Mouse (Mus musculus): ENCODE measurements around the gene Vps33b. TPM values are rescaled to one million over a fixed set of nuclear protein-coding genes. Genes with fewer than 3 reads are reported as not detected.

Gene Vps33b
- polyA plus RNA-seq, 1 experiment from 2014 or later: 27.3 TPM

DNA sequence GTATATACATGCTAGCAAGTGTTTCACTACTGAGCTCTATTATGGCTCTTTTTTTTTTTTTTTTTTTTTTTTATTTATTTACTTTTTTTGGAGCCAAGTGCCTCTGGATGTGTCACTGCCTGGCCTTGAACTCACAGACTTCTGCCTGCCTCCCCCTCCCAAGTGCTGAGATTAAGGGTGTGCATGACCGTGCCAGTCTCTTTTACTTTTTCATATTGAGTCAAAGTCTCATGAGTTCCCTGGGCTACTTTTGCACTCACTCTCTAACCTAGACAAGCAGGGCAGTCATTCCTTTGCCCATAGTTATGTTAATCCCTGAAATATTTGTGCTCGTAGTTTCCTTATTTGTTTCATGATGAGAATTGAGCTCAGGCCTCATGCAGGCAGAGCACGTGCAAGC lies 12.2 kb downstream of the Vps33b start:
- no peaks in the 10 kb centered on the region for H3K9me3 ChIP-seq (replicated peaks; ENCODE audit: control insufficient read depth, low read length, poor library complexity, severe bottlenecking)
- no peaks in the 10 kb centered on the region for H3K27me3 ChIP-seq (ENCODE audit: control insufficient read depth, insufficient read depth, low read depth, low read length)
- H3K4me1 ChIP-seq (ENCODE audit: control insufficient read depth, insufficient read depth, low read length): no peaks in the 10 kb centered on the region
- WGBS: 79% methylated on average over 3 of the region's 3 CpGs
- ATAC-seq: no peak
- H3K36me3 ChIP-seq (ENCODE audit: control insufficient read depth, insufficient read depth, low read length): peaks cover 51% of the 10 kb centered on the region
- H3K4me2 ChIP-seq (ENCODE audit: low read length): no peak overlapping the region
- H3K9ac ChIP-seq (ENCODE audit: low read depth, low read length): no peak overlapping the region
- H3K4me3 ChIP-seq (ENCODE audit: low read depth, low read length): no peak overlapping the region
- no peak overlapping the region for H3K27ac ChIP-seq (ENCODE audit: low read length)

DNA sequence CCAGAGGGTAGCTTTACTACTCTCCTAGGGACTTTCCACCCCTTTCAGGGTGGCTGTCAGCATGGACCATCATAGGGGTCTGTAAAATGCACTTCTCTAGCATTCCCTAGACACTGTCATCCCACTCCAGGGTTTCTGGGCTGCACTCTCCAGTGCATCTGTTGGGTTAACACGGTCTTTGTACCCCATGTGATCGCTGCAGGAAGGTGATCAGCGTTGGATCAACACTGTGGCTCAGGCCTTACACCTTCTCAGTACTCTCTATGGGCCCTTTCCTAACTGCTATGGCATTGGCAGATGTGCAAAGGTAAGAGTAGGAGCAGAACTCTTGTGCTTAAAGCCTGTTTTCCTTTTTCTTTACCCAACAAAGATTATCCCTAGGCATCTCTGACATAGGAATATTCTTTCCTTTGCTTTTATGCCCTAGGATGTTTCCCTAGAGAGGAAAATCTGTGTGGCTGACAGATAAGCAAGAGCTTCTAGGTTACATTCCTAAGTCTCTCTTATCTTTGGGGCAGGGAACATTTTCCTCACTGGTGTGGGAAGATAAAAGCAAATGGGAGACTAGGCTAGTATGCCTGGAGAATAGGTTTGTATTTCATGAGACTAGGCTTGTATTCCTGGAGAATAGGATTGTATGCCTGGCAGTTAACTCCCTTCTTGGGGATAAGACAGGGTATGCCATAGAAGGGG lies 13.9 kb downstream of the Vps33b start:
- no peak overlapping the region for H3K4me2 ChIP-seq (ENCODE audit: low read length)
- H3K9ac ChIP-seq (ENCODE audit: low read depth, low read length): no peak overlapping the region
- no peaks in the 10 kb centered on the region for H3K27me3 ChIP-seq (ENCODE audit: control insufficient read depth, insufficient read depth, low read depth, low read length)
- H3K4me1 ChIP-seq (ENCODE audit: control insufficient read depth, insufficient read depth, low read length): no peaks in the 10 kb centered on the region
- H3K4me3 ChIP-seq (ENCODE audit: low read depth, low read length): no peak overlapping the region
- no peak overlapping the region for H3K27ac ChIP-seq (ENCODE audit: low read length)
- WGBS: 94% methylated on average over 3 of the region's 3 CpGs
- peaks cover 57% of the 10 kb centered on the region for H3K36me3 ChIP-seq (ENCODE audit: control insufficient read depth, insufficient read depth, low read length)
- H3K9me3 ChIP-seq (replicated peaks; ENCODE audit: control insufficient read depth, low read length, poor library complexity, severe bottlenecking): no peaks in the 10 kb centered on the region
- no peak for ATAC-seq

DNA sequence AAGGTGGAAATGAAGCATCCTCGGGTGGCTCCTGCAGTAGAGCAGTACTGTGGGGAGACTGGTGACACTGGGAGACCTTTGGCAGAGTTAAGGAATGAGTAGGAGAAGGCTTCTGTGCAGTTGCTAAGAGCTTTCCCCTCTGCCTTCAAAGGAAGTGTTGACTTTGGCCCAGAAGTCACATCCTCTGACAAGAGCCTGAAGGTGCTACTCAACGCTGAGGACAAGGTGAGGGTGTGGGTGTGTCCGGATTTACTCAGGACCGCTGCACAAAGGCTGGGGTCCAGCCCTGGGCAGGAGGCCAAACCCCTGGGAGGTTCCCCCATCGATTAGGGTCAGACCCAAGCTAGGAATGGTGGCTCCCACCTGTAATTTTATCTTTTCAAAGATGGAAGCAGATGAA lies 14.9 kb downstream of the Vps33b start:
- H3K9ac ChIP-seq (ENCODE audit: low read depth, low read length): no peak overlapping the region
- 91% methylated on average over 5 of the region's 5 CpGs for WGBS
- H3K36me3 ChIP-seq (ENCODE audit: control insufficient read depth, insufficient read depth, low read length): peaks cover 52% of the 10 kb centered on the region
- ATAC-seq: no peak
- H3K9me3 ChIP-seq (replicated peaks; ENCODE audit: control insufficient read depth, low read length, poor library complexity, severe bottlenecking): no peaks in the 10 kb centered on the region
- no peak overlapping the region for H3K4me2 ChIP-seq (ENCODE audit: low read length)
- H3K4me3 ChIP-seq (ENCODE audit: low read depth, low read length): no peak overlapping the region
- H3K27me3 ChIP-seq (ENCODE audit: control insufficient read depth, insufficient read depth, low read depth, low read length): no peaks in the 10 kb centered on the region
- H3K4me1 ChIP-seq (ENCODE audit: control insufficient read depth, insufficient read depth, low read length): no peaks in the 10 kb centered on the region
- H3K27ac ChIP-seq (ENCODE audit: low read length): no peak overlapping the region

DNA sequence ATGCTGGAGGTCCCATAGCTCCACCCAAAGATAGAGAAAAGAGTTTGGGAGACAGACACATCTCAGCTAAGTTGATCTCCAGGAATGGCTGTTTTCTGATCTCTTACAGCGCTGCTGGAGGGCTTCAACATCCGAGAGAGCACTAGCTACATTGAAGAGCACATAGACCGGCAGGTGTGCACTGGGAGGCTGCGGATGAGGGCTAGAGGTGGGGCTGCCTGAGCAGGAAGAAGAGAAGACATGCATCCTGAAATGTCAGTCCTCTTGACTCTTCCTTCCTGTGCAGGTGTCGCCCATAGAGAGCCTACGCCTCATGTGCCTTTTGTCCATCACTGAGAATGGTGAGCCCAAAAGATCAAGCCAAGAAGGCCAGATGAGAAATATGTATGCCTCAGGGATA lies 16.3 kb downstream of the Vps33b start:
- ATAC-seq: no peak
- Histone ChIP-seq H3K9ac (ENCODE audit: low read depth, low read length) (no peak overlapping the region), H3K36me3 (ENCODE audit: control insufficient read depth, insufficient read depth, low read length) (peaks cover 45% of the 10 kb centered on the region), H3K4me1 (ENCODE audit: control insufficient read depth, insufficient read depth, low read length) (no peaks in the 10 kb centered on the region), H3K27ac (ENCODE audit: low read length) (no peak overlapping the region), H3K9me3 (replicated peaks; ENCODE audit: control insufficient read depth, low read length, poor library complexity, severe bottlenecking) (no peaks in the 10 kb centered on the region), H3K4me3 (ENCODE audit: low read depth, low read length) (no peak overlapping the region), H3K27me3 (ENCODE audit: control insufficient read depth, insufficient read depth, low read depth, low read length) (no peaks in the 10 kb centered on the region), H3K4me2 (ENCODE audit: low read length) (no peak overlapping the region)
- WGBS: 96% methylated on average over 6 of the region's 6 CpGs

DNA sequence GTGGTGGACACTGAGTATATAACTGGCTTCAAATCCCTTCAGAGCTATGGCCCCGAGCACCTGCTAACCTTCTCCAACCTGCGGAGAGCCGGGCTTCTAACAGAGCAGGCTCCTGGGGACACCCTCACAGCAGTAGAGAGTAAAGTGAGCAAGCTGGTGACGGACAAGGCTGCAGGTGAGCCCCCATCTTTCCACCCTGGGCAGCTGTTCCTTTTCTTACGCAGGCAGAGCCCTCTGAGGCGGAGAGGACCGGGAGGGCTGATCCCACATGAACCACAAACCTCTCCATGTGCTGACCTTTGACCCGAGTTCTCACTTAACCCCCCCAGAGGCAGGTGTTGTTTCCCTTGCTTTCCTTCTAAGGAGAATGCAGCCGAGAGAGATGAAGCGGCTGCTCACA lies 18.3 kb downstream of the Vps33b start:
- Histone ChIP-seq H3K36me3 (ENCODE audit: control insufficient read depth, insufficient read depth, low read length) (peaks cover 45% of the 10 kb centered on the region), H3K9me3 (replicated peaks; ENCODE audit: control insufficient read depth, low read length, poor library complexity, severe bottlenecking) (no peaks in the 10 kb centered on the region), H3K27ac (ENCODE audit: low read length) (no peak overlapping the region), H3K4me3 (ENCODE audit: low read depth, low read length) (no peak overlapping the region), H3K9ac (ENCODE audit: low read depth, low read length) (no peak overlapping the region), H3K27me3 (ENCODE audit: control insufficient read depth, insufficient read depth, low read depth, low read length) (no peaks in the 10 kb centered on the region), H3K4me2 (ENCODE audit: low read length) (no peak overlapping the region), H3K4me1 (ENCODE audit: control insufficient read depth, insufficient read depth, low read length) (no peaks in the 10 kb centered on the region)
- ATAC-seq: no peak
- 82% methylated on average over 10 of the region's 10 CpGs for WGBS

DNA sequence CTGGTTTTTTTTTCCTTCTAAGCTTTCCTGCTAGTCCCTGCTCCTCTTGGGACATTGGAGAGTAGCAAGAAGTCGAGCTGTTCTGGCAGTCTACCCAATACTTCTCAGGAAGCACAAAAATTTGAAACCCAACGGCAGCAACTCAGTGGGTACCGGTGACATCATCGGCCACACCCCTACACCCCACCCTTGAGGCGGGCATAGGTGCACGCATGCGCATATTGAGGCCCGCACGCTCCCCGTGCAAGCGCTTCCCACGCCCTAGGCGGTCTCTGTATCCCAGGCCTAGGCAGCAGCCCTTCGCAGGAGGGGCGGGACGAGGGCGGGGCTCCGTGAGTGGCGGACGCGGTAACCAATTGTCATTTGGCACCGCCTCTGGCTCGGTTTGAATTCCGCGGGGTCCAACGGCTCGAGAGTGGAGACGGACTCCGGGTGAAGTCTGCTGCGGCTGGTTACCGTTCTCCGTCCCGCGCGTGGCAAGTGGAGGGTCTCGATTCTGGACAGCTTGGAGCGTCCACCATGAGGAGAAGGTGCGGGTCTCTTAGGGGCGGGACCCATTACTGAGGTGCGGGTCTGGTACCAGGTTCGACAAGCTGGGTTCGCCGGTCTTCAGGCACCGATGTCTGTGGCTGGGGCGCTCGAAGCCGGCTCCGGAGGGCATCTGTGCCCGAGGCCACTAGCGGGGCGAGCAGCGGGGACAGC lies 24.8 kb downstream of the Vps33b start, which contains the start of gene Prc1:
Prc1 (plus strand) TSS at position 389 of the 702 bp plus-strand sequence.
- Histone ChIP-seq H3K27me3 (ENCODE audit: control insufficient read depth, insufficient read depth, low read depth, low read length) (no peaks in the 10 kb centered on the region), H3K4me3 (ENCODE audit: low read depth, low read length) (peak within 1 kb of the TSS; percentile 68), H3K4me1 (ENCODE audit: control insufficient read depth, insufficient read depth, low read length) (peaks cover 8% of the 10 kb centered on the region), H3K4me2 (ENCODE audit: low read length) (peak within 1 kb of the TSS; percentile 98), H3K9ac (ENCODE audit: low read depth, low read length) (peak within 1 kb of the TSS; percentile 67), H3K36me3 (ENCODE audit: control insufficient read depth, insufficient read depth, low read length) (peaks cover 2% of the 10 kb centered on the region; the same call in 1 of the 2 replicates), H3K9me3 (replicated peaks; ENCODE audit: control insufficient read depth, low read length, poor library complexity, severe bottlenecking) (no peaks in the 10 kb centered on the region), H3K27ac (ENCODE audit: low read length) (peak within 1 kb of the TSS; percentile 64)
- peak; percentile 99 for ATAC-seq
- under 1% methylated on average over 52 of the region's 52 CpGs for WGBS

DNA sequence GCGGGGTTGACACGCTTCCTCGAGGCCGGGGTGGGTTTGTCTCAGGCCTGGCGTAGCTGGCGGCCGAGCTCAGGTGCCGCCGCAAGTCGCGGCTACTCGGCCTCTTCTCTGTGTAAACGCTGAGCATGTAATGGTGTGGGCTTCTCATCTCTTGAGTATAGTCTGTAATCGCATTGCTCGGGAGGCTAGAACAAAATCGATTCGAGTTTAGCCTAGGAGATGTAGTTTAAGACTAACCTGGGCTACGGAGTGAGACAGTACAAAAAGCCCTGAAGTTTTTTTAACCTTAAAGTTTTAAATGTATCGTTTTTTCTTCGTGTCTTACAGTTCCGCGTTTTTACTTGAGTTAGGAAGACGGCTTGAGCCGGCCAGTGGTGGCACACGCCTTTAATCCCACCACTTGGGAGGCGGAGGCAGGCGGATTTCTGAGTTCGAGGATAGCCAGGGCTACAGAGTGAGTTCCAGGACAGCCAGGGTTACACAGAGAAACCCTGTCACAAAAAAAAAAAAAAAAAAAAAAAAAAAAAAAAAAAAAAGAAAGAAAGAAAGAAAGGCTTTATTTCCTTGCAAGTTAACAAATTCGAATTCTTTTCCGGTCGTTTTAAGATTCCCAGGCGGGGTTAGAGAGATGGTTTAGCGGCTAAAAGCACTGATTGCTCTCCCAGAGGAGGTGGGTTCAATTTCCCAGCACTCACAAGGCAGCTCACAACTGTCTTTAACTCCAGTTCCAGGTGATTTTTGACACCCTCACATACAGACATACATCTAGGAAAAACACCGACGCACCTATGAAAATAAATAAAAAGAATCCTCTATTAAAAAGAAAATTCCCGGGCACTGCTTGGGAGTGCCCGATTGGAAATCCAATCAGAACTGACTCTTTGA lies 25.6 kb downstream of the Vps33b start:
- peak overlapping the region; percentile 35; the same call in 1 of the 2 replicates for H3K27ac ChIP-seq (ENCODE audit: low read length)
- ATAC-seq: no peak

DNA sequence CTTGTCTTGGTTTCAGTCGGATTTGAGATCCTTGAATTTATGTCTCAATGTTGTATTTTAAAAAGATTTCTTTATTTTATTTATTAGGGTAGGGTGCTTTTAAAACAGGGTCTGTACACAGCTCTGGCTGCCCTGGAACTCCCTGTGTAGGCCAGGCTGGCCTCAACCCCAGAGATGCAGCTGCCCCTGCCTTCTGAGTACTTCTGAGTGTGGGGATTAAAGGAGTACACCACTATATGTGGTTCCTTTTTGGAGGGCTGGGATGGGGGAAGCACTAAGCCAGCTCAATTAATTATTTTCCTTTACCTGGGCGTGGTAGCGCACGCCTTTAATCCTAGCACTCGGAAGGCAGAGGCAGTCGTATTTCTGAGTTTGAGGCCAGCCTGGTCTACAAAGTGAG lies 27.0 kb downstream of the Vps33b start:
- no peak overlapping the region for H3K27ac ChIP-seq (ENCODE audit: low read length)
- H3K36me3 ChIP-seq (ENCODE audit: control insufficient read depth, insufficient read depth, low read length): no peaks in the 10 kb centered on the region
- no peak overlapping the region for H3K4me2 ChIP-seq (ENCODE audit: low read length)
- ATAC-seq: no peak
- no peak overlapping the region for H3K9ac ChIP-seq (ENCODE audit: low read depth, low read length)
- WGBS: 92% methylated on average over 6 of the region's 6 CpGs
- H3K4me3 ChIP-seq (ENCODE audit: low read depth, low read length): no peak overlapping the region
- H3K9me3 ChIP-seq (replicated peaks; ENCODE audit: control insufficient read depth, low read length, poor library complexity, severe bottlenecking): no peaks in the 10 kb centered on the region
- no peaks in the 10 kb centered on the region for H3K27me3 ChIP-seq (ENCODE audit: control insufficient read depth, insufficient read depth, low read depth, low read length)
- peaks cover 8% of the 10 kb centered on the region for H3K4me1 ChIP-seq (ENCODE audit: control insufficient read depth, insufficient read depth, low read length)

More for the DNA sequence above, 25.6 kb downstream of the Vps33b start:
- Histone ChIP-seq H3K4me2 (ENCODE audit: low read length) (peak overlapping the region; percentile 98), H3K27me3 (ENCODE audit: control insufficient read depth, insufficient read depth, low read depth, low read length) (no peaks in the 10 kb centered on the region), H3K4me1 (ENCODE audit: control insufficient read depth, insufficient read depth, low read length) (peaks cover 8% of the 10 kb centered on the region), H3K9ac (ENCODE audit: low read depth, low read length) (peak overlapping the region; percentile 67), H3K36me3 (ENCODE audit: control insufficient read depth, insufficient read depth, low read length) (peaks cover 2% of the 10 kb centered on the region; the same call in 1 of the 2 replicates), H3K4me3 (ENCODE audit: low read depth, low read length) (peak overlapping the region; percentile 68), H3K9me3 (replicated peaks; ENCODE audit: control insufficient read depth, low read length, poor library complexity, severe bottlenecking) (no peaks in the 10 kb centered on the region)
- 10% methylated on average over 37 of the region's 37 CpGs for WGBS
